ENCODE assay signal across 10 mouse cellular contexts in the genomic region with DNA sequence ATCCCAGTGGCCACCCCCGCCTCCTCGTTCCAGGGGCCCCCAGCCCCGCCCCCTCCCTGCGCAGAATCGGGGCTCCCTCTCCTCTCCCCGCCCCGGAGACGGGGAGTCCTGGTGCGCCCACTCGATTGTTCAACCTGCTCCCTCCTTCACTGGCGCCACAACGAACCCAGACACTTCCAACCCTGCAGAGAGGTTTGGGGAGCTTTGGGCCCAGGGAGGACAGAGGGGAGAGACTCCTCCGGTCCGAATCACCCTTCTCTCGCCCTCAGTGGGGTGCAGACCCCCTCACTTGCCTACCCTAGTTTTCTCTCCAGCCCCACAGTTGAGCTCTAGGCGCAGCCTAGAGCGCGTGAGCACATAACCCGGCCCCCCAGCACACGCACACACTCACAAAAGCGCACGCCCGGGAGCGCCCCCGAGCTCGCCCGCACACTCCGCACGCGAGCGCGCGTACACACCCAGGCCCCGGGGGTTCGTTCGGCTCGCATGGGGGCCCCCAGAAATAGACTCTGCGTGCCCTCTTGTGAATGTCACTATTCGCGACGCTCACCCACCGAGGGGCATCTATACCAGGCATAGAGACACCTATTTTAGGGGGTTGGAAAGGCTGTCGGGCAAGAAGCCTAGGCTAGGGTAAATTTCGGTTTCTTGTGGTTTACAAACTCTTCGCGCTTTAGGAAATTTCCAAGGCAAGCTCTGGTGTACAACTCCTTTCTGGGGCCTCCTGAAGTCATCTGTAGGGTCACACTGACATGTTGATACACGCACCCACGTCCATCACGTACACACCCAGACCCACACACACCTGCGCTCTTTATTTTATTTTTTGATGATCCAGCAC. TPM values are rescaled to one million over a fixed set of nuclear protein-coding genes. Genes with fewer than 3 reads are reported as not detected.
A peak's percentile ranks its signal among the peaks of the same experiment; 100 is the strongest.
DNase-seq lines count a peak whose midpoint lies in the region; ATAC-seq lines count a peak whose summit lies in the region.
"Had no signal": no experiment of that assay in that cellular context is flagged by ENCODE, and none has a peak within 500 bp of the region (broad histone marks: within the 10 kb centered on the region; RNA-seq: fewer than 3 reads in every experiment).

A gene (minus strand): TSS at position 401 of the 841 bp plus-strand sequence.

- WGBS in heart, embryonic 16.5 days: 1% methylated on average over 50 of the region's 50 CpGs
- WGBS in neural tube, embryonic 14.5 days: under 1% methylated on average over 50 of the region's 50 CpGs

- H3K4me1 ChIP-seq in heart, embryonic 16.5 days (ENCODE audit: control insufficient read depth, insufficient read depth, low read length): peaks cover 19% of the 10 kb centered on the region
- H3K4me1 ChIP-seq in neural tube, embryonic 14.5 days (ENCODE audit: control insufficient read depth, insufficient read depth, low read length): no peaks in the 10 kb centered on the region

- H3K36me3 ChIP-seq in heart, embryonic 16.5 days (ENCODE audit: control insufficient read depth, insufficient read depth): no peaks in the 10 kb centered on the region
- H3K36me3 ChIP-seq in neural tube, embryonic 14.5 days (ENCODE audit: control insufficient read depth, insufficient read depth, low read length): no peaks in the 10 kb centered on the region
- H3K36me3 ChIP-seq: G1E had no signal

- peak within 1 kb of the TSS; percentile 94 for H3K4me2 ChIP-seq in heart, embryonic 16.5 days (ENCODE audit: low read depth, low read length)
- peak within 1 kb of the TSS; percentile 70 for H3K4me2 ChIP-seq in neural tube, embryonic 14.5 days (ENCODE audit: low read depth, low read length)

- H3K9ac ChIP-seq in heart, embryonic 16.5 days (ENCODE audit: low read length): peak within 1 kb of the TSS; percentile 67
- peak within 1 kb of the TSS; percentile 73 for H3K9ac ChIP-seq in neural tube, embryonic 14.5 days (replicated peaks; ENCODE audit: low read depth, low read length)

- ATAC-seq in heart, embryonic 16.5 days (replicated peaks; ENCODE audit: extremely low read depth, insufficient read depth, low FRiP score): no peak
- ATAC-seq in neural tube, embryonic 14.5 days (ENCODE audit: low read depth): peak; percentile 54

- intact Hi-C loops in left cerebral cortex, postnatal 36 days (cut with DNase I): loop anchor here (2.0 to 10.0 kb wide), 4 partner anchors 400 to 618 kb away; a partner anchor contains a TSS

- no peak within 1 kb of the TSS for H3K27ac ChIP-seq in heart, embryonic 16.5 days (ENCODE audit: low read length)
- H3K27ac ChIP-seq in neural tube, embryonic 14.5 days (ENCODE audit: low read depth, low read length): peak within 1 kb of the TSS; percentile 95

- H3K9me3 ChIP-seq in heart, embryonic 16.5 days (replicated peaks; ENCODE audit: control insufficient read depth, low read length): 0 out of 2 replicates have a peak, but pooled peaks cover 3% of the 10 kb centered on the region
- H3K9me3 ChIP-seq in neural tube, embryonic 14.5 days (ENCODE audit: control insufficient read depth, low read length): no peaks in the 10 kb centered on the region
- H3K9me3 ChIP-seq: G1E had no signal

- DNase-seq in heart, adult 11 months: peak; percentile 89
- DNase-seq in heart, adult 9 months (ENCODE audit: low spot score in 2 of 2): no peak
- peak; percentile 27 for DNase-seq in CD4-positive helper T cell, adult 2 months (ENCODE audit: low read depth, low spot score)
- peak; percentile 80 to 85 for DNase-seq in cerebellum, postnatal 14 days
- DNase-seq in left cerebral cortex, postnatal 36 days (ENCODE audit: low spot score in 2 of 2): peak; percentile 60 to 75
- DNase-seq in urinary bladder, postnatal 14 days (ENCODE audit: low spot score): no peak

- peak within 1 kb of the TSS; percentile 61 for H3K4me3 ChIP-seq in heart, embryonic 16.5 days (ENCODE audit: low read length)
- H3K4me3 ChIP-seq in neural tube, embryonic 14.5 days (ENCODE audit: low read depth, low read length): peak within 1 kb of the TSS; percentile 46

- peaks cover 45% of the 10 kb centered on the region for H3K27me3 ChIP-seq in heart, embryonic 16.5 days (ENCODE audit: control insufficient read depth, insufficient read depth, low read length)
- peaks cover 3% of the 10 kb centered on the region for H3K27me3 ChIP-seq in neural tube, embryonic 14.5 days (ENCODE audit: control insufficient read depth, insufficient read depth, low read length)

RNA-seq across cellular contexts. Expression of the gene that starts here (rescaled TPM):
- polyA plus RNA-seq in heart, embryonic 16.5 days (2015; fragmentation: Nextera tagmentation; extraction: Ambion mirVana): 2.6 and 2.8 TPM in 2 replicates
- 100 to 1,000 TPM; 288 to 356 TPM for total RNA-seq in left cerebral cortex, postnatal 36 days (2021)
- polyA plus RNA-seq in neural tube, embryonic 14.5 days (2014; fragmentation: Nextera tagmentation; extraction: Ambion mirVana): 60.9 and 69.7 TPM in 2 replicates
- total RNA-seq: hematopoietic stem cell, adult 5-6 weeks had no signal
- polyA plus RNA-seq: G1E had no signal

Comparison
In these comparisons a context has a peak if more than half of its experiments do, and no peak if none do; other contexts are left out.
1. RNA of the gene that starts here (polyA plus RNA-seq): 60.9 to 69.7 TPM in neural tube, embryonic 14.5 days; 2.6 to 2.8 TPM in heart, embryonic 16.5 days; every median in the first group is over 10 times any median in the second.
2. DNase-seq: peak in heart, adult 11 months (single experiment), CD4-positive helper T cell, adult 2 months (single experiment), cerebellum, postnatal 14 days (2 of 2) and left cerebral cortex, postnatal 36 days (2 of 2); none in heart, adult 9 months (0 of 2) and urinary bladder, postnatal 14 days (single experiment).